Mouse (Mus musculus) bone marrow, adult 2 months (tissue): ENCODE measurements around the gene Pmm1.

Experiments used
- CTCF ChIP-seq: fragments of 200-500 bp; IDR thresholded peaks from 2 replicates; pipeline ENCODE4 v1.5.1; 2011; ENCODE audit warnings: low read length, control low read depth; ENCODE audit not compliant: control insufficient read depth, insufficient read depth
- POLR2A ChIP-seq: fragments of 200-500 bp; IDR thresholded peaks from 2 replicates; pipeline ENCODE4 v1.6.1; 2011; ENCODE audit warnings: low read depth, mild to moderate bottlenecking, control low read depth, low read length, borderline replicate concordance; ENCODE audit not compliant: control insufficient read depth

DNA sequence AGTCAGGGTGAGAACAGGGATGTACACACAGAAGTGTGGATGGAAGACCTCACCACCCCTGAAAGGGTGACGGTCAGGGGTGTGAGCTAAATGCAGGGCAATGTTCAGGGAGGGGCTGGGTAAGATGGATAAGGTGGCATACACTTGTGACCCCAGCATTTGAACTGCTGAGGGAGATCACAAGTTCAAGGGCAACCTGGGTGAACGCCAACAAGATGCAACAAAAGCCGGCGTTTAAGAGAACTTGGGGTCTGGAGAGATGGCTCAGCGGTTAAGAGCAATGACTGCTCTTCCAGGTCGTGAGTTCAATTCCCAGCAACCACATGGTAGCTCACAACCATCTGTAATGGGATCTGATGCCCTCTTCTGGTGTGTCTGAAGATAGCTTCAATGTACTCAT lies 6.0 kb downstream of the Pmm1 start:
- TF ChIP-seq CTCF = no peak
- TF ChIP-seq POLR2A = no peak
